Mouse (Mus musculus): Measurements from ENCODE around the gene Nf1. TPM values are rescaled to one million over a fixed set of nuclear protein-coding genes. Genes with fewer than 3 reads are reported as not detected.
A peak's percentile ranks its signal among the peaks of the same experiment; 100 is the strongest.

Gene Nf1
- total RNA-seq, 2 experiments from 2014 or later = 2.1 to 2.7 TPM

DNA sequence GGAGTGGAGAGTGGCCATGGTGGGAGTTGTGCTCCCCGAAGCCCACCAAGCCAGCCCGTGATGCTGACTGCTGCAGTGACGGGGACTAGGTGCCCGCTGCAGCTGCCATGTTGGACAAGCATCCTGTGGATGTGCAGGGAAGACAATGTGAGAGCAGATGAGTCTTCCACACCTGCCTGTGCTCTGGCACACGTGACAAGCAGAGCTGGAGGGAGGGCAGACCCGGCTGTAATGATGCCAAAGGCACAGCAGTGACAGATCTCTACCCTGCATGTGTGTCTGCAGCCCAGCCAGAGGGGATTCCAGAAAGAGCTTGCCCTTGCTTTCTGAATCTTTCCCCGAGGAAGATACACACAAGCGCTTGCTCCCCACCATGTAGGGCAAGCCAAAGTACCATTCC is 278.5 kb downstream of the Nf1 start:
- ATAC-seq (replicated peaks; ENCODE audit: low FRiP score, poor library complexity, severe bottlenecking) = no peak

- ATAC-seq (replicated peaks; ENCODE audit: low FRiP score, poor library complexity, severe bottlenecking) = no peak
Measured at GRCm38 (mm10) chr11:79623029-79623428, 283.5 kb downstream of the Nf1 start.

- ATAC-seq (replicated peaks; ENCODE audit: low FRiP score, poor library complexity, severe bottlenecking) = 0 out of 2 replicates have a peak, but pooled peaks have one; percentile 53
Measured at GRCm38 (mm10) chr11:79624801-79625302, 285.4 kb downstream of the Nf1 start.

DNA sequence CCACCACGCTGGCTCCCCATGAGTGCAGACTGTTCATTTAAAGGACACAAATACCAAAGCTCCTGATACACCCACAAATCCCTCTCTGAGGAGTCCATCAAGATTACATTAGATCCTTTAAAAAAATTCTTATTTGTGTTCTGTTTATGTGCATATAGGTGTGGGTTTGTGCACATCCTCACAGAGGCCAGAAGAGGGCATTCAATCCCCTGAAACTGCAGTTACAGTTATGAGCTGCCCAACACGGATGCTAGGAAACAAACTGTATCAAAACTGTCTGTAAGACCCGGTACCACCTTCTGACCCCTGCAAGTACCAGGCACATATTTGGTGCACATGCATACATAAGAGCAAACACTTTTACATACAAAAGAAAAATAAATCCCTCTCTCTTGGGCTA is 289.2 kb downstream of the Nf1 start:
- no peak for ATAC-seq (replicated peaks; ENCODE audit: low FRiP score, poor library complexity, severe bottlenecking)

GRCm38 (mm10) chr11:79629752-79630374 is 290.4 kb downstream of the Nf1 start:
- no peak for ATAC-seq (replicated peaks; ENCODE audit: low FRiP score, poor library complexity, severe bottlenecking)

GRCm38 (mm10) chr11:79630521-79630920 is 291.0 kb downstream of the Nf1 start:
- ATAC-seq (replicated peaks; ENCODE audit: low FRiP score, poor library complexity, severe bottlenecking) = no peak

Other genes with a start within 250 kb of the Nf1 start
- 4.2 and 6.3 TPM in 2 replicates for gene Ksr1, start 193.3 kb upstream of the Nf1 start, total RNA-seq (2015; ENCODE audit: low replicate concordance)
- 7.2 and 21.1 TPM in 2 replicates for gene Ksr1, start 193.3 kb upstream of the Nf1 start, total RNA-seq (2017; ENCODE audit: low replicate concordance)
- 41.7 and 48.3 TPM in 2 replicates for gene Wsb1, start 85.0 kb upstream of the Nf1 start, total RNA-seq (2015; ENCODE audit: low replicate concordance)
- gene Wsb1, start 85.0 kb upstream of the Nf1 start, total RNA-seq (2017; ENCODE audit: low replicate concordance) = 31.8 and 41.7 TPM in 2 replicates
- not detected in 2 replicates for gene Gm9964, start 42.8 kb upstream of the Nf1 start, total RNA-seq (2015; ENCODE audit: low replicate concordance)
- gene Gm9964, start 42.8 kb upstream of the Nf1 start, total RNA-seq (2017; ENCODE audit: low replicate concordance) = not detected in 2 replicates
- not detected in 2 replicates for gene Omg, start 164.4 kb downstream of the Nf1 start, total RNA-seq (2015; ENCODE audit: low replicate concordance)
- gene Omg, start 164.4 kb downstream of the Nf1 start, total RNA-seq (2017; ENCODE audit: low replicate concordance) = not detected in 2 replicates
- 87.4 and 139 TPM in 2 replicates for gene Evi2b, start 184.1 kb downstream of the Nf1 start, total RNA-seq (2015; ENCODE audit: low replicate concordance)
- gene Evi2b, start 184.1 kb downstream of the Nf1 start, total RNA-seq (2017; ENCODE audit: low replicate concordance) = 22.6 and 43.6 TPM in 2 replicates
- 27.2 and 37.9 TPM in 2 replicates for gene Evi2, start 190.9 kb downstream of the Nf1 start, total RNA-seq (2015; ENCODE audit: low replicate concordance)
- 2.9 and 4.3 TPM in 2 replicates for gene Evi2, start 190.9 kb downstream of the Nf1 start, total RNA-seq (2017; ENCODE audit: low replicate concordance)
- gene Evi2a, start 190.9 kb downstream of the Nf1 start, total RNA-seq (2015; ENCODE audit: low replicate concordance) = 25.9 and 29.2 TPM in 2 replicates
- gene Evi2a, start 190.9 kb downstream of the Nf1 start, total RNA-seq (2017; ENCODE audit: low replicate concordance) = 17.4 and 19.7 TPM in 2 replicates